In genomic region chr19:21820126-21820525, GRCm38 (mm10) we compare ENCODE assay signal across 21 mouse cellular contexts. TPM values are rescaled to one million over a fixed set of nuclear protein-coding genes. Genes with fewer than 3 reads are reported as not detected.
DNase-seq lines count a peak whose midpoint lies in the region; ATAC-seq lines count a peak whose summit lies in the region.
"Had no signal": no experiment of that assay in that cellular context is flagged by ENCODE, and none has a peak within 500 bp of the region (broad histone marks: within the 10 kb centered on the region; RNA-seq: fewer than 3 reads in every experiment).

No protein-coding gene starts in this region.

- H3K4me2 ChIP-seq in heart, embryonic 15.5 days = no peak overlapping the region
- no peak overlapping the region for H3K4me2 ChIP-seq in forebrain, embryonic 14.5 days (ENCODE audit: low read length)
- H3K4me2 ChIP-seq: embryonic facial prominence, embryonic 12.5 days; forebrain, embryonic 13.5 days had no signal

- no peaks in the 10 kb centered on the region for H3K9me3 ChIP-seq in heart, embryonic 15.5 days (replicated peaks)
- H3K9me3 ChIP-seq in forebrain, embryonic 14.5 days (replicated peaks; ENCODE audit: control insufficient read depth, low read length) = no peaks in the 10 kb centered on the region
- H3K9me3 ChIP-seq: embryonic facial prominence, embryonic 12.5 days; forebrain, embryonic 13.5 days; G1E; hindbrain, embryonic 10.5 days had no signal

- H3K27me3 ChIP-seq in heart, embryonic 15.5 days = no peaks in the 10 kb centered on the region
- H3K27me3 ChIP-seq in forebrain, embryonic 14.5 days (replicated peaks; ENCODE audit: control insufficient read depth, insufficient read depth, low read length) = no peaks in the 10 kb centered on the region
- H3K27me3 ChIP-seq: embryonic facial prominence, embryonic 12.5 days; forebrain, embryonic 13.5 days had no signal

- H3K27ac ChIP-seq in heart, embryonic 15.5 days = peak overlapping the region; percentile 65
- H3K27ac ChIP-seq in forebrain, embryonic 14.5 days (ENCODE audit: low read depth, low read length) = no peak overlapping the region
- H3K27ac ChIP-seq: embryonic facial prominence, embryonic 12.5 days; forebrain, embryonic 13.5 days; hindbrain, embryonic 10.5 days; kidney, postnatal 0 days; liver, embryonic 14.5 days had no signal

- ATAC-seq in heart, embryonic 15.5 days (replicated peaks; ENCODE audit: insufficient number of reproducible peaks, insufficient read depth, low FRiP score, low read depth) = 0 out of 2 replicates have a peak, but pooled peaks have one; percentile 45
- ATAC-seq in forebrain, embryonic 14.5 days = no peak
- ATAC-seq: CD4-positive, CD25-positive, alpha-beta regulatory T cell, adult 4 months; forebrain, embryonic 13.5 days; midbrain, embryonic 16.5 days had no signal

- H3K36me3 ChIP-seq in heart, embryonic 15.5 days = peaks cover 40% of the 10 kb centered on the region
- peaks cover 85% of the 10 kb centered on the region for H3K36me3 ChIP-seq in forebrain, embryonic 14.5 days (ENCODE audit: control insufficient read depth, insufficient read depth, low read length)

- DNase-seq in heart, adult 9 months (ENCODE audit: low spot score in 2 of 2) = peak; percentile 22 to 24
- DNase-seq in heart, postnatal 25 days (ENCODE audit: low spot score) = no peak
- peak; percentile 81 for DNase-seq in 3T3-L1 (ENCODE audit: low read depth, low spot score)
- DNase-seq in MN1 (ENCODE audit: low spot score) = peak; percentile 46
- DNase-seq in forebrain, embryonic 14.5 days (ENCODE audit: low spot score) = no peak
- DNase-seq in thymus, postnatal 14 days = no peak
- no peak for DNase-seq in embryo, embryonic 10 days (ENCODE audit: low spot score)
- DNase-seq: cerebellum, adult 9-11 months; gastrocnemius, postnatal 25 days; kidney, adult 11 months; thymus, postnatal 25 days had no signal

- H3K4me3 ChIP-seq in heart, embryonic 15.5 days = no peak overlapping the region
- H3K4me3 ChIP-seq in forebrain, embryonic 14.5 days (ENCODE audit: low read depth, low read length) = no peak overlapping the region
- H3K4me3 ChIP-seq: embryonic facial prominence, embryonic 12.5 days; erythroblast, embryonic 14.5 days; forebrain, embryonic 13.5 days; hindbrain, embryonic 10.5 days had no signal

- peaks cover 30% of the 10 kb centered on the region for H3K4me1 ChIP-seq in heart, embryonic 15.5 days (replicated peaks)
- no peaks in the 10 kb centered on the region for H3K4me1 ChIP-seq in forebrain, embryonic 14.5 days (ENCODE audit: control insufficient read depth, insufficient read depth, low read length)
- H3K4me1 ChIP-seq: forebrain, embryonic 13.5 days; hindbrain, embryonic 10.5 days had no signal

- intact Hi-C loops in heart, postnatal 25 days (cut with DNase I) = loop anchor here (5.0 kb wide), 3 partner anchors 43 to 482 kb away; partner anchors contain the start of gene Cemip2

- WGBS in heart, embryonic 15.5 days = 27% methylated on average over 4 of the region's 4 CpGs
- WGBS in forebrain, embryonic 14.5 days = 90% methylated on average over 4 of the region's 4 CpGs

- no peak overlapping the region for H3K9ac ChIP-seq in heart, embryonic 15.5 days
- no peak overlapping the region for H3K9ac ChIP-seq in forebrain, embryonic 14.5 days (ENCODE audit: low read length)
- H3K9ac ChIP-seq: embryonic facial prominence, embryonic 12.5 days; forebrain, embryonic 13.5 days; liver, embryonic 14.5 days had no signal

RNA-seq across cellular contexts. Expression of gene Cemip2, which starts 42.0 kb away (rescaled TPM):
- total RNA-seq in heart, postnatal 25 days (2021) = 10 to 100 TPM; 13.7 to 14.1 TPM
- 41.2 and 44.3 TPM in 2 replicates for polyA plus RNA-seq in heart, embryonic 15.5 days (2015; fragmentation: Nextera tagmentation; extraction: Ambion mirVana)
- 29.2 and 35.3 TPM in 2 replicates for polyA plus RNA-seq in forebrain, embryonic 14.5 days (2014; fragmentation: Nextera tagmentation; extraction: Ambion mirVana)

Comparison
In these comparisons a context has a peak if more than half of its experiments do, and no peak if none do; other contexts are left out.
1. DNase-seq: peak in heart, adult 9 months (2 of 2), 3T3-L1 (single experiment) and MN1 (single experiment); none in heart, postnatal 25 days (single experiment), forebrain, embryonic 14.5 days (single experiment), thymus, postnatal 14 days (single experiment) and embryo, embryonic 10 days (single experiment).